Mouse (Mus musculus): ENCODE results near the gene Nme6. TPM values are rescaled to one million over a fixed set of nuclear protein-coding genes. Genes with fewer than 3 reads are reported as not detected.

The Nme6 gene
- polyA plus RNA-seq, 1 experiment from 2014 or later, result 55.7 TPM

GRCm38 (mm10) chr9:109825739-109826138 lies 6.8 kb upstream of the Nme6 start:
- H3K27ac ChIP-seq (replicated peaks), result no peak overlapping the region
- ATAC-seq (replicated peaks), result no peak
- H3K27me3 ChIP-seq, result no peaks in the 10 kb centered on the region
- no peaks in the 10 kb centered on the region for H3K4me1 ChIP-seq
- H3K36me3 ChIP-seq, result no peaks in the 10 kb centered on the region; the same call in 1 of the 2 replicates
- H3K4me3 ChIP-seq, result no peak overlapping the region
- no peak overlapping the region for H3K9ac ChIP-seq (replicated peaks)
- no peak overlapping the region for H3K4me2 ChIP-seq (replicated peaks)
- 74% methylated on average over 4 of the region's 4 CpGs for WGBS
- H3K9me3 ChIP-seq, result no peaks in the 10 kb centered on the region

DNA sequence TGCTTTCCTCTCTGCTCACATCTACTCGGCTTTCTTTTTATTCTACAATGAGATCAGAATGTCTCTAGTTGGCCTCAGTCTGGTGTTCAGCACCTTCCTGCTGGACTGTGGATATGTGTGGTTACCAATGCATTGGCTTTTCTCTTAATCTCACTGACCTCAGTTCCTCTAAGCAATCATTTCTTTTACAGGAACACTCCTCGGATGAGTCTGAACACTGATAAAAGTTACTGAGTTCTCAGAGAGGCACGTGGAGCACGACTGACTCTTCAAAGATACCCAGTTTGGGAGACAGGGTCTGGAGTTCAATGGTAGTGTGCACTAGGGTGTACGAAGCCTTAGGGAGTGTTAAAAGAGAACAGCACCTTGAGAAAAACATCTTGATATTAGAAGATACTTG lies 6.4 kb upstream of the Nme6 start:
- Histone ChIP-seq H3K9ac (replicated peaks) (no peak overlapping the region), H3K36me3 (no peaks in the 10 kb centered on the region; the same call in 1 of the 2 replicates), H3K9me3 (no peaks in the 10 kb centered on the region), H3K4me1 (no peaks in the 10 kb centered on the region), H3K27ac (replicated peaks) (no peak overlapping the region), H3K4me2 (replicated peaks) (no peak overlapping the region), H3K4me3 (no peak overlapping the region), H3K27me3 (no peaks in the 10 kb centered on the region)
- no peak for ATAC-seq (replicated peaks)
- 81% methylated on average over 5 of the region's 5 CpGs for WGBS

DNA sequence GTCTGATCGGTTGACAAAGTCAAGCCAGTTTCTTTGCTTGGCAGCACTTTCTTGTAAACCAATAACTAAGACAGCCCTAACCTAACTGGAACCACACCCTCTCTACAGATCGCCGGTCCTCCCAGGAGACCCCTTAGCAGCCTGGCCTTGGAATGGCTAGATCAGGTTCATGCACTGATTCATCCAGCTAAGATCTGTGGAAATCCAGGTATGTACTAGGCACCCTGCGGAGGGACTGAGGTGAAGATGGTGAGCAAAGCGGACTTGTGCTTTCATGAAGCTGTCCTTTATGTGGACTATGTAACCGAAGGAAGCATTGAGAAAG lies 501 bp downstream of the Nme6 start:
- no peak overlapping the region for H3K27ac ChIP-seq (replicated peaks)
- H3K4me1 ChIP-seq, result peaks cover 13% of the 10 kb centered on the region
- H3K36me3 ChIP-seq, result peaks cover 2% of the 10 kb centered on the region; the same call in 1 of the 2 replicates
- H3K4me3 ChIP-seq, result peak overlapping the region; percentile 67
- H3K4me2 ChIP-seq (replicated peaks), result peak overlapping the region; percentile 81
- peak; percentile 70 for ATAC-seq (replicated peaks)
- no peaks in the 10 kb centered on the region for H3K9me3 ChIP-seq
- peak overlapping the region; percentile 73 for H3K9ac ChIP-seq (replicated peaks)
- 10% methylated on average over 6 of the region's 6 CpGs for WGBS
- H3K27me3 ChIP-seq, result no peaks in the 10 kb centered on the region

GRCm38 (mm10) chr9:109849312-109849758 lies 16.8 kb downstream of the Nme6 start, which contains the start of gene Camp:
TSS of gene Camp (minus strand) at chr9:109849617.
- H3K27ac ChIP-seq (replicated peaks), result no peak within 1 kb of the TSS
- no peak within 1 kb of the TSS for H3K4me2 ChIP-seq (replicated peaks)
- no peak for ATAC-seq (replicated peaks)
- H3K9me3 ChIP-seq, result no peaks in the 10 kb centered on the region
- H3K36me3 ChIP-seq, result no peaks in the 10 kb centered on the region
- no peak within 1 kb of the TSS for H3K4me3 ChIP-seq
- H3K4me1 ChIP-seq, result no peaks in the 10 kb centered on the region
- 70% methylated on average over 6 of the region's 6 CpGs for WGBS
- no peak within 1 kb of the TSS for H3K9ac ChIP-seq (replicated peaks)
- H3K27me3 ChIP-seq, result no peaks in the 10 kb centered on the region

- 88% methylated on average over 5 of the region's 5 CpGs for WGBS
These were observed 17.6 kb downstream of the Nme6 start for GRCm38 (mm10) chr9:109850099-109850498.

GRCm38 (mm10) chr9:109854341-109854740 lies 21.8 kb downstream of the Nme6 start:
- Histone ChIP-seq H3K36me3 (no peaks in the 10 kb centered on the region), H3K4me3 (no peak overlapping the region), H3K27ac (replicated peaks) (no peak overlapping the region), H3K27me3 (no peaks in the 10 kb centered on the region), H3K9me3 (no peaks in the 10 kb centered on the region), H3K4me1 (no peaks in the 10 kb centered on the region), H3K4me2 (replicated peaks) (no peak overlapping the region), H3K9ac (replicated peaks) (no peak overlapping the region)
- WGBS, result 83% methylated on average over 2 of the region's 2 CpGs
- no peak for ATAC-seq (replicated peaks)

More at GRCm38 (mm10) chr9:109850099-109850498, 17.6 kb downstream of the Nme6 start:
- Histone ChIP-seq H3K4me2 (replicated peaks) (no peak overlapping the region), H3K27me3 (no peaks in the 10 kb centered on the region), H3K27ac (replicated peaks) (no peak overlapping the region), H3K4me1 (no peaks in the 10 kb centered on the region), H3K36me3 (no peaks in the 10 kb centered on the region), H3K9ac (replicated peaks) (no peak overlapping the region), H3K4me3 (no peak overlapping the region), H3K9me3 (no peaks in the 10 kb centered on the region)
- ATAC-seq (replicated peaks), result no peak

GRCm38 (mm10) chr9:109855947-109856346 lies 23.4 kb downstream of the Nme6 start:
- H3K27ac ChIP-seq (replicated peaks), result no peak overlapping the region
- no peaks in the 10 kb centered on the region for H3K36me3 ChIP-seq
- H3K4me2 ChIP-seq (replicated peaks), result no peak overlapping the region
- WGBS, result 73% methylated on average over 6 of the region's 6 CpGs
- H3K4me1 ChIP-seq, result no peaks in the 10 kb centered on the region
- H3K27me3 ChIP-seq, result no peaks in the 10 kb centered on the region
- no peak for ATAC-seq (replicated peaks)
- H3K9ac ChIP-seq (replicated peaks), result no peak overlapping the region
- no peaks in the 10 kb centered on the region for H3K9me3 ChIP-seq
- no peak overlapping the region for H3K4me3 ChIP-seq

DNA sequence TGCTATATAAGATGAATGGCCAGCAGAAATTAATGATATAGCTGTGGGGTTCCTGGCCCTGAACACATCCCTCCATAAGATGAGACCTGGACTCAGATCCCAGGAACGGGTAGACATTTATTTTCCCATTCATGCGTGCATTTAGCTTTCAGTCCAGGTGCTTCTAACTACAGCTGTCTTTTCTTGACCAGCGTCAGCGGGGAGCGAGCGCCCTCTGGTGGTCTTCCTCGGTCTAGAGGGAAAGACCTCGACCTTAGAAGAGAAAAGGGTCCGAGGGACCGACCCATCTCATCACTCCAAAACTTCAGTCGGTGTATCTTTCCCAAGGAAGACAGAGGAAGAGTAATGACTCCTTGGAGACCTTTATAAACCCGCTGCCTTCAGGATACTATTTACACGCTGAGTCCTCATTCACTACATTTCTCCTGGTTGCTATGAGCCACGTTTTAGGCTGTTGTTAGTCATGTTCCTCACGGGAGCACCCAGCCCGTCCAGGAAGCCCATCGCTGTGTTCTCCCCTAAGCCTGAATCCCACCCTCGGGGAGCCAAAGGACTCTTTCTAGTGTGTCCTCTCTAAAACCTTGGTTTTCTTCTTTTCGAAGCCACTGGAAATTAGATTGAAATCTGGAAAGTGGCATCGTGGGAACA lies 30.0 kb downstream of the Nme6 start:
- no peaks in the 10 kb centered on the region for H3K9me3 ChIP-seq
- H3K9ac ChIP-seq (replicated peaks), result no peak overlapping the region
- 18% methylated on average over 20 of the region's 20 CpGs for WGBS
- peak overlapping the region; percentile 24; the same call in 1 of the 2 replicates for H3K4me2 ChIP-seq (replicated peaks)
- H3K36me3 ChIP-seq, result no peaks in the 10 kb centered on the region
- H3K27ac ChIP-seq (replicated peaks), result no peak overlapping the region
- peak; percentile 51; the same call in 1 of the 2 replicates for ATAC-seq (replicated peaks)
- H3K4me3 ChIP-seq, result no peak overlapping the region
- peaks cover 4% of the 10 kb centered on the region; the same call in 1 of the 2 replicates for H3K4me1 ChIP-seq
- H3K27me3 ChIP-seq, result no peaks in the 10 kb centered on the region

DNA sequence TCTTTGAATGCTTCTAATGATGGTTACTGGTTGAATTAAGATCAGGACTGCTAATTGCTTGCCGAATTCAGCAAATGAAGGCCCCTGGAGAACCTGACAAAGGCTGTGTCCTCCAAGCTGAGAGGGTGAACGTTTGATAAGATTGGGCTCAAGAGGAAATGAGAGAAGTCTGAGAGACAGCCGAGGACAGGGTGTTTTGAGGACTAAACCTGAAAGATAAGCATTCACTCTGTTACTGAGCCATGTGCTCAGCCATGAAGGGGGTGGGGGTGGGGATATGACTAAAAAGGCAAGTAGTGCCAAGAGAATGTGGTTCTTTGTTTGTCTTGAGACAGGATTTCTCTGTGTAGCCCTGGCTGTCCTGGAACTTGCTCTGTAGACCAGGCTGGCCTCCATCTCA lies 30.5 kb downstream of the Nme6 start:
- Histone ChIP-seq H3K4me2 (replicated peaks) (no peak overlapping the region), H3K9ac (replicated peaks) (no peak overlapping the region), H3K9me3 (no peaks in the 10 kb centered on the region), H3K4me1 (peaks cover 4% of the 10 kb centered on the region; the same call in 1 of the 2 replicates), H3K4me3 (no peak overlapping the region), H3K27ac (replicated peaks) (no peak overlapping the region), H3K36me3 (no peaks in the 10 kb centered on the region), H3K27me3 (no peaks in the 10 kb centered on the region)
- WGBS, result 44% methylated on average over 3 of the region's 3 CpGs
- no peak for ATAC-seq (replicated peaks)

GRCm38 (mm10) chr9:109866218-109866617 lies 33.7 kb downstream of the Nme6 start:
- H3K4me2 ChIP-seq (replicated peaks), result no peak overlapping the region
- H3K4me1 ChIP-seq, result peaks cover 4% of the 10 kb centered on the region; the same call in 1 of the 2 replicates
- no peaks in the 10 kb centered on the region for H3K36me3 ChIP-seq
- H3K9me3 ChIP-seq, result no peaks in the 10 kb centered on the region
- H3K27ac ChIP-seq (replicated peaks), result no peak overlapping the region
- no peak for ATAC-seq (replicated peaks)
- H3K9ac ChIP-seq (replicated peaks), result no peak overlapping the region
- no peak overlapping the region for H3K4me3 ChIP-seq
- 86% methylated on average over 2 of the region's 2 CpGs for WGBS
- no peaks in the 10 kb centered on the region for H3K27me3 ChIP-seq

DNA sequence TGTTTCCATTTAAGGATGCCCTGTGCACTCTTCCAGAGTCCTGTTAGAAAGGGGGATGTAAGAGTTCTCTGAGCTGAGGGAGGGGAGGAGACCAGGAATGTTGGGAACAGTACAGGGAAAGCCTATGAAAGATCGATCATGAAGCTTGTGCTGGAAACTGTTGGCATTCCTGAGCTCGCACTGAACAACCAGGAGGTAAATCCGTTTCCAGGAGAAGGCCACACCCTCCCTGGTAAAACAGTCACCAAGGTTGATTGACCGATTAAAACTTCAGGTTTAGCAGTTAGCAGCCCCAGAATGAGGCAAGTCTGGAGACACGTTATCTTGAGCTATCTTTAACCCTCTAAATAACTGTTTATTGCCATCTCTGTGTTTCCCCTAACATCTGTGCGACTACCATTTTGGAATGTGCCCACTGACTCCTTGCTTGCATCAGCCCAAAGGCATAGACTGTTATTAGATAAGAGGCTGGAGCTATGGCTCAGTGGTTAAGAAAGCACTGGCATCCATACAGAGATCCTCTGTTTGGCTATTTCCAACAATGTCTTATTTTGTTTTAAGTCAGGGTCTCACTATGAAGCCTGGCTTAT lies 38.5 kb downstream of the Nme6 start:
- H3K36me3 ChIP-seq, result no peaks in the 10 kb centered on the region
- H3K4me1 ChIP-seq, result 0 out of 2 replicates have a peak, but pooled peaks cover 4% of the 10 kb centered on the region
- no peaks in the 10 kb centered on the region for H3K9me3 ChIP-seq
- H3K9ac ChIP-seq (replicated peaks), result no peak overlapping the region
- WGBS, result 45% methylated on average over 6 of the region's 6 CpGs
- no peak overlapping the region for H3K27ac ChIP-seq (replicated peaks)
- no peak overlapping the region for H3K4me2 ChIP-seq (replicated peaks)
- H3K27me3 ChIP-seq, result no peaks in the 10 kb centered on the region
- H3K4me3 ChIP-seq, result no peak overlapping the region
- no peak for ATAC-seq (replicated peaks)

DNA sequence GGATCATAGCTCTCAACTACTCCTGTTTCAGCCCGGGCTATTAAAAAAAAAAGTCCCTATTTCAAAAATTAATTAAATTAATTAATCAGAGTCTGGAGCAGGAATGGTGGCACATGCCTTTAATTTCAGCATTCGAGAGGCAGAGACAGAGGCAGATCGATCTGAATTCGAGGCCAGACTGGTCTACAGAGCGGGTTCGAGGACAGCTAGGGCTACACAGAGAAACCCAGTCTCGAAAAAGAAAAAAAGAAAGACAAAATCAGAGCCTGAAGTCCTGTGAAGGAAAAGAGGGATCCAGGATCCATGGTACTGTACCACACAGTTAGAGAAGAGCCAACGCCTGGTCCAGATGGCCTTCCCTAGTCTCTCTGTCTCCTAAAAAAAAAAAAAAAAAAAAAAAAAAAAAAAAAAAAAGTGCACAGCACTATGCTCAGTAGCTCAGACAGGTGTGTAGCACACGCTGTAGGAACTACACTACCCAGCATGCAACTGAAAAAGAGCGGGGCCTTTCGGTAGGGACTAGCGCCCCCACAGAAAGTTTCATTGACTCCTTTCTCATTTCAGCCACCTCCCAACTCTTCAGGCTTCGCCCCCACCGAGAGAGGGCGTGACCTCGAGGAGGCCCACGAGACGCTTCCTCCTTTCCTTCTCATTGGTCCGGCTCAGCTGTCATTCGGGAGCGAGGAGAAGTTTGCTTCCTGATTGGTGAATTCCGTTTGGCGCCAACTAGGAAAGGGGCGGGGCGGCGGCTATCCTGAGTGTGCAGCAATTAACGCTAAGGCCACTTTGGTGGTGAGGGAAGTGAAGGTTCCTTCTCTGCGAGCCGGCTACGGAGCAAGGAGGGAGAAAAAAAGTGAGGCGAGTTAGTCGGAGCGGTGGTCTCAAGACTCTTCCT lies 42.5 kb downstream of the Nme6 start, which contains the start of gene Cdc25a:
TSS of gene Cdc25a (plus strand) at position 783 of the 895 bp plus-strand sequence.
- Histone ChIP-seq H3K9me3 (no peaks in the 10 kb centered on the region), H3K9ac (replicated peaks) (peak within 1 kb of the TSS; percentile 93), H3K4me3 (peak within 1 kb of the TSS; percentile 88), H3K27me3 (no peaks in the 10 kb centered on the region), H3K4me1 (peaks cover 17% of the 10 kb centered on the region), H3K4me2 (replicated peaks) (peak within 1 kb of the TSS; percentile 61), H3K36me3 (peaks cover 14% of the 10 kb centered on the region), H3K27ac (replicated peaks) (peak within 1 kb of the TSS; percentile 85)
- 7% methylated on average over 33 of the region's 33 CpGs for WGBS
- ATAC-seq (replicated peaks), result peak; percentile 92
